Mouse (Mus musculus): ENCODE measurements around the gene Cemip.

DNA sequence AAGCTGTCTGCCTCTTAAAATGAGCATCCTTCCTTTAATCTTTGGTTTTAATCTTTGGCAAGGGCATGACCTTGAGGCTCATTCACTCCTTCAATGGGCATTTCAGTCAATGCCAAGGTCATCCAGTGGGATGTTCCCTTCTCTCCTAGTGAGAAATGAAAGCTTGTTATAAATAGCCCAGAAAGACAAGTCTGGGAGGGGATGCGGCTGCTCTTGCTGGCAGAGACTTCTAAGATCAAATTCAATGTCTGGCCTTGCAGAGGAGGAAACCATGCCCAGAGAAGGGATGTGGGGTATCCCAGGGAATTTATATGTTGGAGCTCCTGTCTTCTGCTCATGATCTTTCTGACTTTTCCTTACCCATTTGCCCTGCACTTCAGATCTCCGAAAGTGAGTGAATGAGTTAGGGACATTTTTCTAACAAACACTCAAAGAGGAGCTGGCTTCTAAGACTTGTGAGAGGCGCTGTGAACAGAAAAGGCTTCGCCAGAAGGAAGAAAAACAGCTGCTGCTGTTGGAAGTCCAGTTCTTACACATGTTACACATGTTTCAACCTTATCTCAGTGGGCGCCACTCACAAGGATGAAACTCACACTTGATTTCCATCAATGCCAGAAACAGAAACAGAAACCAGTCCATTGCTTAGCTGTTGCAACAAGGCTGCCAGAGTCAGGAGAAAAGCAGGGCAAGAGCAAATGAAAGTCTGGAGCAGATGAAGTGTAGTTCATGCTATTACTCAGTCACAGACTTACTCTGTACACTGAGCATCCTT, 120.1 kb downstream of the Cemip start:
- TF ChIP-seq CTCF (IDR thresholded peaks at IDR 0.05; ENCODE audit: low read depth, low read length) (no peak), POLR2A (IDR thresholded peaks at IDR 0.05; ENCODE audit: borderline replicate concordance, low read depth, low read length) (no peak)
